Mouse (Mus musculus) testis, adult 2 months (tissue): ENCODE results near the gene Frs2. TPM values are rescaled to one million over a fixed set of nuclear protein-coding genes. Genes with fewer than 3 reads are reported as not detected.
"Not testable (repeated sequence)": the region's sequence is repeated elsewhere in the genome, so short reads cannot be mapped to it uniquely, and the experiment has no call there.

Source experiments
- H3K27ac ChIP-seq: fragments of 200-500 bp; 2 replicates; pipeline ENCODE4 v1.5.1; 2012; ENCODE audit warnings: low read depth, low read length; ENCODE audit not compliant: control insufficient read depth, insufficient read depth
- H3K27me3 ChIP-seq: fragments of 200-500 bp; 2 replicates; pipeline ENCODE4 v1.6.1; 2012; ENCODE audit warnings: mild to moderate bottlenecking, low read length, moderate library complexity; ENCODE audit not compliant: control insufficient read depth, insufficient read depth
- H3K36me3 ChIP-seq: fragments of 200-500 bp; 2 replicates; pipeline ENCODE4 v1.6.1; 2012; ENCODE audit warnings: mild to moderate bottlenecking, low read length; ENCODE audit not compliant: control insufficient read depth, insufficient read depth
- H3K4me1 ChIP-seq: fragments of 200-500 bp; 2 replicates; pipeline ENCODE4 v1.6.1; 2012; ENCODE audit warnings: low read length; ENCODE audit not compliant: control insufficient read depth, insufficient read depth
- H3K4me3 ChIP-seq: fragments of 200-500 bp; 2 replicates; pipeline ENCODE4 v1.5.1; 2012; ENCODE audit warnings: low read depth, mild to moderate bottlenecking, low read length, moderate library complexity, mixed read lengths; ENCODE audit not compliant: control insufficient read depth
- CTCF ChIP-seq: fragments of 200-500 bp; IDR thresholded peaks from 2 replicates; pipeline ENCODE4 v1.5.1; 2012; ENCODE audit warnings: low read depth, mild to moderate bottlenecking, inconsistent platforms, low read length, moderate library complexity; ENCODE audit not compliant: control insufficient read depth, insufficient read depth, insufficient replicate concordance
- POLR2A ChIP-seq: fragments of 200-500 bp; IDR thresholded peaks from 2 replicates; pipeline ENCODE4 v1.6.1; 2012; ENCODE audit warnings: low read depth, mild to moderate bottlenecking, inconsistent platforms, low read length, moderate library complexity; ENCODE audit not compliant: control insufficient read depth
- polyA plus RNA-seq: library from polyadenylated mRNA; depleted of rRNA; stranded (reverse); fragments of >200 nt; gene quantifications from 2 replicates; pipeline ENCODE4 v1.2.3, GENCODE M21; 2012

Gene Frs2
- polyA plus RNA-seq, 1 experiment: 10.3 TPM

DNA sequence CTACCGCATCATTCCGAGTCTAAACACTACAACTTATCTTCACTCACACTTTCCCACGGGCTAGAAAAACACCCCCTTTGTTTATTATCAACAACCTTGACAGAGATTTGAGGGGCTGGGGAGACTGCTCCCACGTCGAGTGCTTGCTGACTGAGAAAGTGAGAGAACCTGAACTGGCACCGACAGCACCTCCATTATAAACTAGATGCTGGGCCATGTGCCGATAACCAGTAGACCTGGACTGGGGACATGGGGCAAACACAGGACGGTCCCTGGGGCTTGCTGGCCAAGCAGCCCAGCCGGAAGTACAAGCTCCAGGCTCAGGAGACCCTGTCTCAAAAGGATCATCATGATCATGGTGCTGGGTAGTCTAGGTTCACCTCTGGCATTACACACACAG is 1.9 kb downstream of the Frs2 start:
- Histone ChIP-seq H3K36me3 (no peaks in the 10 kb centered on the region), H3K4me1 (peaks cover 17% of the 10 kb centered on the region), H3K27me3 (no peaks in the 10 kb centered on the region), H3K4me3 (no peak overlapping the region), H3K27ac (no peak overlapping the region)
- no peak for TF ChIP-seq POLR2A
- no peak for TF ChIP-seq CTCF

DNA sequence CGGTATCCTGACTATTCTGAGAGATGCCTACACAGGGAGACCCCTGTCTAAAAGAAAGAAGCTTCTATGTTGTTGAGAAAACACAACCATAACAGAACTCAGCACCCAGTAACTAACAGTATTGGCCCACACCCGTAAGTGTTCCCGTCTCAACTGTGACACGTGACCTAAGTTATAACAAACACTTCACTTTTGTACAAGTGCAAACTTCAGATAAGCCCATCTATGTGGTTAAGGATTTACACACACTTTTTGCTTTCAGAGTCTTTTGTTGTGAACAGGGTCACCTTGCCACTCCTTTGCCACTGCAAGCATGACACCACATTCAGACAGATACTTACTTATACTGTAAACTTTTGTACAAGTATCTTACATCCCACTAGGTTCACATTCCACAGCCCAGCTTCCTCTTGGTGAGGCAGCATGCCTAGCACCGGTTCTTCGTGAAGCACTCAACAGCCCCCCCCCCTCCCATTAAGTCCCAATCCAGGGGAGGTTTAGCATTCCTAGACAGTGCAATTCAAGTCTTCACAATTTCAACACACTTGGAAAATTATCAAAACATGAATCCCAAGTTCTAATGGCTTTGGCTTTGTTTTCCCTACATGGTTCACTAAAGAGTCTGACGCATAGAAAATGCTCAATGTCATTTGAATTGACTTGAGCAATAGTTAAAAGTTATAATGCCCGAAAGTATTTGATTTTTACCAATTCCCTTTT is 2.6 kb downstream of the Frs2 start:
- Histone ChIP-seq H3K4me3 (no peak overlapping the region), H3K36me3 (no peaks in the 10 kb centered on the region), H3K27me3 (no peaks in the 10 kb centered on the region), H3K27ac (no peak overlapping the region; the same call in 1 of the 2 replicates), H3K4me1 (peaks cover 17% of the 10 kb centered on the region)
- TF ChIP-seq CTCF (no peak), POLR2A (no peak)

DNA sequence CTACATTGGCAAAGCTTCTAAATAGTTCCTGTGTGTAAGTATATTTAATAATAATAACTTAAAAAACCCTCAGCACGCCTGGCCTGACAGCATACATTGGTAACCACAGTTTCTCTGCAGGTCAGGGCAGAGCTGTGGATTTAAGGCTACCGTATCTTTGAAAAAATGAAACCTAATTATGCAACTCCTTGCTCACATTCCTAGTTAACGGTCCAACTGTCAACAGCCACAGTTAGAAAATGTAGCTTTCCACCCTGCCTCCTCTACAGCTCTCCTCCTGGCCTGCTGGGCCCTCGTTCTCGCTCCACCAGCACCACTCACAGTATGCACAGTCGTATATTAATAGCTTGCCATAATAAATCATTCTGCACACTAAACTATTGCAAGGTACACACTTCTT is 3.7 kb downstream of the Frs2 start:
- Histone ChIP-seq H3K27ac (no peak overlapping the region), H3K4me3 (no peak overlapping the region), H3K36me3 (no peaks in the 10 kb centered on the region), H3K4me1 (peaks cover 13% of the 10 kb centered on the region), H3K27me3 (no peaks in the 10 kb centered on the region)
- TF ChIP-seq POLR2A (no peak), CTCF (no peak)

GRCm38 (mm10) chr10:117144071-117144470 is 4.3 kb downstream of the Frs2 start:
- Histone ChIP-seq H3K4me1 (peaks cover 13% of the 10 kb centered on the region), H3K27me3 (no peaks in the 10 kb centered on the region), H3K27ac (no peak overlapping the region), H3K36me3 (no peaks in the 10 kb centered on the region), H3K4me3 (no peak overlapping the region)
- no peak for TF ChIP-seq POLR2A
- TF ChIP-seq CTCF: no peak

GRCm38 (mm10) chr10:117143311-117143710 is 5.0 kb downstream of the Frs2 start:
- H3K27ac ChIP-seq: no peak overlapping the region
- H3K36me3 ChIP-seq: no peaks in the 10 kb centered on the region
- H3K4me3 ChIP-seq: no peak overlapping the region
- H3K27me3 ChIP-seq: no peaks in the 10 kb centered on the region
- H3K4me1 ChIP-seq: peaks cover 10% of the 10 kb centered on the region
- TF ChIP-seq CTCF (no peak), POLR2A (no peak)

- no peaks in the 10 kb centered on the region for H3K27me3 ChIP-seq
- TF ChIP-seq CTCF: no peak
- no peak for TF ChIP-seq POLR2A
- H3K36me3 ChIP-seq: no peaks in the 10 kb centered on the region
- H3K4me3 ChIP-seq: no peak overlapping the region
- H3K4me1 ChIP-seq: peaks cover 10% of the 10 kb centered on the region
- H3K27ac ChIP-seq: no peak overlapping the region
Measured at GRCm38 (mm10) chr10:117141939-117142552, 6.3 kb downstream of the Frs2 start.

GRCm38 (mm10) chr10:117131506-117131905 is 16.8 kb downstream of the Frs2 start:
- H3K27me3 ChIP-seq, H3K27ac ChIP-seq, H3K36me3 ChIP-seq, H3K4me1 ChIP-seq, H3K4me3 ChIP-seq: not testable (repeated sequence)
